Mouse (Mus musculus) embryonic facial prominence, embryonic 13.5 days (tissue): ENCODE measurements around the gene Avil. TPM values are rescaled to one million over a fixed set of nuclear protein-coding genes. Genes with fewer than 3 reads are reported as not detected.

Experiments used
- ATAC-seq: fragments of 200-750 bp; cut with Nextera tagmentation; 2 replicates; pipeline ENCODE4 v1.8.0; 2017; ENCODE audit warnings: low read depth; ENCODE audit not compliant: insufficient number of reproducible peaks, insufficient read depth, low FRiP score, low TSS enrichment
- H3K27ac ChIP-seq: fragments of 300-500 bp; sonication (generic); 2 replicates; pipeline ENCODE4 v1.5.1; 2015; ENCODE audit warnings: moderate library complexity, mild to moderate bottlenecking, inconsistent platforms
- H3K27me3 ChIP-seq: fragments of 300-500 bp; sonication (generic); 2 replicates; pipeline ENCODE4 v1.6.1; 2015; ENCODE audit warnings: mild to moderate bottlenecking, inconsistent platforms
- H3K36me3 ChIP-seq: fragments of 300-500 bp; sonication (generic); 2 replicates; pipeline ENCODE4 v1.6.1; 2015; ENCODE audit warnings: mild to moderate bottlenecking, inconsistent platforms
- H3K4me1 ChIP-seq: fragments of 300-500 bp; sonication (generic); 2 replicates; pipeline ENCODE4 v1.6.1; 2015; ENCODE audit warnings: inconsistent platforms
- H3K4me2 ChIP-seq: fragments of 300-500 bp; sonication (generic); 2 replicates; pipeline ENCODE4 v1.6.1; 2015; ENCODE audit warnings: moderate library complexity, mild to moderate bottlenecking, inconsistent platforms
- H3K4me3 ChIP-seq: fragments of 300-500 bp; sonication (generic); 2 replicates; pipeline ENCODE4 v1.5.1; 2015; ENCODE audit warnings: mild to moderate bottlenecking, inconsistent platforms
- H3K9ac ChIP-seq: fragments of 300-500 bp; sonication (generic); 2 replicates; pipeline ENCODE4 v1.6.1; 2015; ENCODE audit warnings: mild to moderate bottlenecking, inconsistent platforms
- H3K9me3 ChIP-seq: fragments of 300-500 bp; sonication (generic); 2 replicates; pipeline ENCODE4 v1.6.1; 2016; ENCODE audit warnings: inconsistent platforms
- WGBS: fragments of 180-500 bp; shearing (Covaris S2); methylation state at CpG from one replicate; pipeline ENCODE4 v1.1.7; 2015; ENCODE audit warnings: mixed read lengths; 5-methylcytosine and 5-hydroxymethylcytosine counted together
- polyA plus RNA-seq: library from polyadenylated mRNA; unstranded; fragments of >200 nt; fragmentation: Nextera tagmentation; extraction: Ambion mirVana; gene quantifications from 2 replicates; pipeline ENCODE4 v1.2.1, GENCODE M21; 2015

The Avil gene
- polyA plus RNA-seq, 1 experiment from 2014 or later = 0.97 TPM

DNA sequence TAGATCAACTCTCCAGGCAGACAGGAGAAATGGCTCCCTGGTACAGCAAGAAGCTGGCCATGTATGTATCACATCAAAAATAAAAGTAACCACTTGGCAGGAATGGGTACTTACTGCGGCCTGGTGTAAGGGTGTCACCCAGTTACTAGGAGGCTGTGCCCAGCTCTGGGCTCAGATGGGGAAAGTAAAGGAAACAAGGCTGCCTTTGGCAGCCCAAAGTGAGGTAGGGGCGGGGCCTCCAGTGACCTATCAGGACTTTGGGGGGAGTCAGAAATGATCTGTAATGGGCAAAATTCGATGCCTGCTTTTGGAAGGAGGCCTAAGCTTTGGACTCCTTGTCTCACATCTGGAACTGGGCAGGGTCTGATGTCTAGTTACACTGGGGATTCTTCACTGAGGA is 18.8 kb upstream of the Avil start:
- ATAC-seq = no peak
- peaks cover 11% of the 10 kb centered on the region; the same call in 1 of the 2 replicates for H3K36me3 ChIP-seq
- H3K4me1 ChIP-seq = peaks cover 69% of the 10 kb centered on the region
- H3K27me3 ChIP-seq = no peaks in the 10 kb centered on the region
- peak overlapping the region; percentile 95 for H3K4me3 ChIP-seq
- peak overlapping the region; percentile 100; the same call in 1 of the 2 replicates for H3K27ac ChIP-seq
- WGBS = 44% methylated on average over 3 of the region's 3 CpGs
- H3K9ac ChIP-seq = peak overlapping the region; percentile 99
- no peaks in the 10 kb centered on the region for H3K9me3 ChIP-seq
- H3K4me2 ChIP-seq = peak overlapping the region; percentile 99

- H3K4me2 ChIP-seq = peak overlapping the region; percentile 99
- peak overlapping the region; percentile 44; the same call in 1 of the 2 replicates for H3K27ac ChIP-seq
- H3K36me3 ChIP-seq = peaks cover 11% of the 10 kb centered on the region; the same call in 1 of the 2 replicates
- H3K9me3 ChIP-seq = no peaks in the 10 kb centered on the region
- ATAC-seq = no peak
- no peaks in the 10 kb centered on the region for H3K27me3 ChIP-seq
- peak overlapping the region; percentile 95 for H3K4me3 ChIP-seq
- H3K9ac ChIP-seq = peak overlapping the region; percentile 99
- 49% methylated on average over 14 of the region's 14 CpGs for WGBS
- peaks cover 77% of the 10 kb centered on the region for H3K4me1 ChIP-seq
Observed at GRCm38 (mm10) chr10:126983193-126983725, 17.2 kb upstream of the Avil start.

- Histone ChIP-seq H3K4me3 (peak overlapping the region; percentile 8), H3K9ac (peak overlapping the region; percentile 47), H3K4me2 (peak overlapping the region; percentile 99), H3K27me3 (no peaks in the 10 kb centered on the region), H3K4me1 (peaks cover 87% of the 10 kb centered on the region), H3K36me3 (peaks cover 15% of the 10 kb centered on the region), H3K27ac (peak overlapping the region; percentile 61), H3K9me3 (no peaks in the 10 kb centered on the region)
- ATAC-seq = no peak
- 45% methylated on average over 5 of the region's 5 CpGs for WGBS
Observed at GRCm38 (mm10) chr10:126984189-126985004, 16.1 kb upstream of the Avil start.

GRCm38 (mm10) chr10:126985127-126985526 is 15.4 kb upstream of the Avil start:
- Histone ChIP-seq H3K4me2 (peak overlapping the region; percentile 99), H3K4me3 (peak overlapping the region; percentile 8; the same call in 1 of the 2 replicates), H3K4me1 (peaks cover 93% of the 10 kb centered on the region), H3K36me3 (peaks cover 15% of the 10 kb centered on the region), H3K27ac (peak overlapping the region; percentile 61), H3K27me3 (no peaks in the 10 kb centered on the region), H3K9me3 (no peaks in the 10 kb centered on the region), H3K9ac (0 out of 2 replicates have a peak overlapping the region, but pooled peaks have one; percentile 47)
- WGBS = 79% methylated on average over 4 of the region's 4 CpGs
- no peak for ATAC-seq

DNA sequence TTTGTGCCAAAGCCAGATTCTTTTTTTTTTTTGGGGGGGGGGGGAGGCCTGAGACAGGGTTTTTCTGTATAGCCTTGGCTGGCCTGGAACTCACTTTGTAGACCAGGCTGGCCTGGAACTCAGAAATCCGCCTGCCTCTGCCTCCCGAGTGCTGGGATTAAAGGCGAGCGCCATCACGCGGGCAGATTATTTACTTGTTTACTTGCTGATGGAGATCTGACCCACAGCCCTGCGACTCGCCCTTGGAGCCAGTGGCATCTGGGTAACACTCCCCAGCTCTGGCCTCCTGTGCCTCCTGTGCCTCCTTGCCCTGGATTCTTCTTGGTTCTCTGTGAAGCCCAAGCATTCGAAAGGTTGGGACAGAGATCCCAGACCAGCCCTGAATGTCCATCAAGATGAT is 14.9 kb upstream of the Avil start:
- Histone ChIP-seq H3K4me3 (no peak overlapping the region), H3K36me3 (peaks cover 15% of the 10 kb centered on the region), H3K27ac (peak overlapping the region; percentile 74; the same call in 1 of the 2 replicates), H3K27me3 (no peaks in the 10 kb centered on the region), H3K9ac (no peak overlapping the region), H3K4me2 (peak overlapping the region; percentile 7; the same call in 1 of the 2 replicates), H3K4me1 (peaks cover 98% of the 10 kb centered on the region), H3K9me3 (no peaks in the 10 kb centered on the region)
- ATAC-seq = no peak
- WGBS = 95% methylated on average over 9 of the region's 9 CpGs

DNA sequence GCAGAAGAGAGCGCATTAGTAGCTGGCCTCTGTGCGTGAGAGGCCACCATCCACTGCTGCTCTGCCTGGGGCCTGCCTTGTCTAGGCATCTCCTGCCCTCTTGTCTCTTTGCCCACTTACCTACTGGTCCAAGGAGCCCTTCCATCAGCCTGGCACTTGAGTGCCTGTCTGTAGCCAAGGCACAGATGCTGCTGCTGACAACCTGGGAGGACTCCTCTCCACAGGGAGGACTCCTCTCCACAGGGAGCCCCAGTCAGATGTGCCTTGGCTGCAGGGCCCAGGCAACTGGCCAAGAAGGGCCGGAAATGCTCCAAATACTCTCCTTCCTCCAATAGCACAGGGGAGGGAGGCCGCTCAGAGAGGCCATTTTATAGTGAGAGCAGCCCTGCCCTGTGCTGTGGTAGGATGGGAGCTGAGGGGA is 14.0 kb upstream of the Avil start:
- Histone ChIP-seq H3K9ac (no peak overlapping the region; the same call in 1 of the 2 replicates), H3K4me1 (peaks cover 95% of the 10 kb centered on the region), H3K4me2 (peak overlapping the region; percentile 7; the same call in 1 of the 2 replicates), H3K27me3 (no peaks in the 10 kb centered on the region), H3K9me3 (no peaks in the 10 kb centered on the region), H3K4me3 (0 out of 2 replicates have a peak overlapping the region, but pooled peaks have one; percentile 11), H3K27ac (peak overlapping the region; percentile 74), H3K36me3 (peaks cover 21% of the 10 kb centered on the region)
- ATAC-seq = 0 out of 2 replicates have a peak, but pooled peaks have one; percentile 27
- whole genome bisulfite sequencing = 50% methylated on average over 4 of the region's 4 CpGs

- peak overlapping the region; percentile 74 for H3K27ac ChIP-seq
- peaks cover 30% of the 10 kb centered on the region for H3K36me3 ChIP-seq
- no peak for ATAC-seq
- no peak overlapping the region for H3K9ac ChIP-seq
- peak overlapping the region; percentile 7 for H3K4me2 ChIP-seq
- no peaks in the 10 kb centered on the region for H3K9me3 ChIP-seq
- no peak overlapping the region for H3K4me3 ChIP-seq
- H3K27me3 ChIP-seq = no peaks in the 10 kb centered on the region
- peaks cover 86% of the 10 kb centered on the region for H3K4me1 ChIP-seq
- 54% methylated on average over 8 of the region's 8 CpGs for WGBS
Observed at GRCm38 (mm10) chr10:126987183-126988118, 13.1 kb upstream of the Avil start.

- H3K4me1 ChIP-seq = peaks cover 74% of the 10 kb centered on the region
- no peaks in the 10 kb centered on the region for H3K9me3 ChIP-seq
- H3K27me3 ChIP-seq = no peaks in the 10 kb centered on the region
- 75% methylated on average over 5 of the region's 5 CpGs for WGBS
- ATAC-seq = no peak
- no peak overlapping the region for H3K4me3 ChIP-seq
- H3K36me3 ChIP-seq = peaks cover 35% of the 10 kb centered on the region
- H3K9ac ChIP-seq = 0 out of 2 replicates have a peak overlapping the region, but pooled peaks have one; percentile 27
- peak overlapping the region; percentile 74 for H3K27ac ChIP-seq
- no peak overlapping the region for H3K4me2 ChIP-seq
Observed at GRCm38 (mm10) chr10:126988513-126989165, 11.9 kb upstream of the Avil start.

DNA sequence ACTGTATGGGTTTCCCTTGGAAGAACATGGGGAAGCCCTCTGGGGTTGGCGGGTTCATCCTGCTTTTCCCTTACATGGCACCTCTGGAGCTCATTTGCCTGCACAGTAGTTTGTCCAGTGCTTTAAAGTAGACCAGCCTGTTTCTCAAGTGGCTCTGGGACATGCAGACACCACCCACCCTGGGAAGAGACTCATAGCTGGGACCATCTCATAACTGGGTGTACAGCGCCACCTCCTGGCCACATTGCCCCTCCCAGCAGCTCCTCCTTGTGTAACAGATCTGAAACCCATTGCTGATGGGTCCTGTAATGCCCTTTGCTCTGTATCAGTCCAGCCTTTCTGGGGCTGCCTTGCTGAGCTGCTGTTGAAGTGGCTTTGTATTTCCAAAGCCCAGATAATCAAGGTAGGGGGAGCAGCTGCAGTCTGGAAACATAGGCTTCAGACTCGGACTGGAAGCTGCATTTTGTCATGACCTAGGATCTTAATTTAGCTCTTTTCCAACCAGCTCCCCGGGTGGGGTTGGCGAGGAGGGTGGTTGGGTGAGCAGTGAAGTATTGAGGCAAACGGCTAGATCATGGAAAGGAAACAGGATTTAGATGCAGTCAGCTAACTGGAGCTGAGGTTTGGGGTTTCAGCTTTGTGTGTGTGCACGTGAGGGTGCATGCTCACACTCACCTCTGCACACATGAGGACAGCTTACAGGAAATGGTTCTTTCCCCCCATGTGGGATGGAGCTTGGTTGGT is 10.0 kb upstream of the Avil start:
- peak overlapping the region; percentile 33; the same call in 1 of the 2 replicates for H3K27ac ChIP-seq
- peak overlapping the region; percentile 40; the same call in 1 of the 2 replicates for H3K9ac ChIP-seq
- peaks cover 59% of the 10 kb centered on the region for H3K4me1 ChIP-seq

GRCm38 (mm10) chr10:126991676-126992075 is 8.8 kb upstream of the Avil start:
- Histone ChIP-seq H3K36me3 (peaks cover 57% of the 10 kb centered on the region), H3K4me2 (no peak overlapping the region), H3K9ac (no peak overlapping the region), H3K4me3 (no peak overlapping the region), H3K27me3 (no peaks in the 10 kb centered on the region), H3K4me1 (peaks cover 47% of the 10 kb centered on the region), H3K27ac (no peak overlapping the region), H3K9me3 (no peaks in the 10 kb centered on the region)
- WGBS = 76% methylated on average over 3 of the region's 3 CpGs
- no peak for ATAC-seq

More for the DNA sequence above, 10.0 kb upstream of the Avil start:
- no peaks in the 10 kb centered on the region for H3K9me3 ChIP-seq
- peak; percentile 54 for ATAC-seq
- 60% methylated on average over 7 of the region's 7 CpGs for WGBS
- peaks cover 49% of the 10 kb centered on the region for H3K36me3 ChIP-seq
- H3K4me2 ChIP-seq = no peak overlapping the region
- no peaks in the 10 kb centered on the region for H3K27me3 ChIP-seq
- H3K4me3 ChIP-seq = no peak overlapping the region
